Mouse (Mus musculus) neural tube, embryonic 10.5 days (tissue): ENCODE data around the gene Dbnl.

Source experiments
- DNase-seq: peaks from one replicate; pipeline ENCODE4 v3.0.0-alpha.2; 2017; ENCODE audit warnings: low spot score; ENCODE audit errors: extremely low spot score

Dbnl gene

DNA sequence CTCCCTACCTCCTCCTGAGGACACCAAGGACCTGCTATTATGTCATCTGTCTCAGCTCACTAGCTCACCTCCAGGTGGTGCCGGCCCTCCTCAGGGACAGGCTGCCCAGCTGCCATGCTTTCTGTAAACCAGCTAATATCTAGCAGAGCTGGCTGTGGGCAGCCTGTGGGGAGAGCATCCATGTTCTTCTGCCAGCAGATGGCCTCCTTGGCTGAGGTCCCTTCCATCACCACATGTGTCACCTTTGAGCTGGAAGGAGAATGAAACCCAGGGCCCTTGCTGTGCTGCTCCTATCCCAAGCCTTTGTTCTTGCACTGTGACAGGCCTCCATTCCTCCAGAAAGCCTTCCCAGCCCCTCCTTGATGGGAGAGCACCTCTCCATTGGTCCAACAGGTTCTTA, 47.8 kb downstream of the Dbnl start:
- DNase-seq: no peak

DNA sequence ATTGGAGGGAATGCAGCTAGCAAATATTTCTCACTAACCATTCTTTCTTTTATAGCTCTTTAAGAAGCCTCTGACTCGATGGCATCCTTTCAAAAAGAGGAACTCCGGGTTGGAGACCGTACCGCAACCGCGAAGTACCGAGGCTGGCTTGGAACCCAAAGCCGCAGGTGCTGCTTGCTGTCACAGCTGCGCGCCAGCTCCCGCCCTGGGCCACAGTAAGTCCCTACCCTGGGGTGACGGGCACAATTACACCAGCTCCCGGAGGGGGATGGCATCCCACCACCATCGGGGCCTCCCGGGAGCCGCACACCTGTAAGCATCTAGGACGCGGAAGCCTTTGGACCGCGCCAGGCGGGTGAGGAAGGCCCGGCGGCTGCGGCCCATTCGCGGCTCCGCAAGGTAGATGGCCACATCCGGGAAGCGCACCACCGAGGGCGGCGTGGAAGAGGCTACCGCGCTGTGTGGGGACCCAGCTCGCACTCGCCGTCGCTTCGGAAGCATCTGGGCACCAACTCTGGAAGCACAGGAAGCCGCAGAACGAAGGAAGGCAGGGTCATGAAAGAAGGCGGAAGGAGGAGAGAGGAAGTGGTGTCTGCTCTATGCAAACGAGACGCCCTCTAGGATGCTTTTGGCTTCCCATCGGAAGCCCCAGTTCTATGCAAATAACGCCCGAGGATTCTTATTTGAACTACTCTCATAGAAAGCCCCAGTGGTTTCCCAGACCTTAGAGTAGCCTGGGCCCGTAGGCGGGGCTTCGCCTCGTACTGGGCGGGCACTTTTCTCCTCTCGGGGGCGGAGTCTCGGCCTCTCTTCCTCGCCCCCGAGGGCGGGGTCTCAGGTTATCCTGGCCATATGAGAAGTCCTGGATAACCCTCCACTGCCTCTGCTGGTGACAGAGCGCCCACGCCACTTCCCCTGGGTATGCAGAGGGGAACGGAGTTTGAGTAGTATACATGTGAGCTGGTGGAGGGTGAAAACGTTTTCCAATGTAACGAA, 49.3 kb downstream of the Dbnl start, which contains the start of gene Polm:
Polm (minus strand) TSS at position 766 of the 996 bp plus-strand sequence.
- peak; percentile 90 for DNase-seq

DNA sequence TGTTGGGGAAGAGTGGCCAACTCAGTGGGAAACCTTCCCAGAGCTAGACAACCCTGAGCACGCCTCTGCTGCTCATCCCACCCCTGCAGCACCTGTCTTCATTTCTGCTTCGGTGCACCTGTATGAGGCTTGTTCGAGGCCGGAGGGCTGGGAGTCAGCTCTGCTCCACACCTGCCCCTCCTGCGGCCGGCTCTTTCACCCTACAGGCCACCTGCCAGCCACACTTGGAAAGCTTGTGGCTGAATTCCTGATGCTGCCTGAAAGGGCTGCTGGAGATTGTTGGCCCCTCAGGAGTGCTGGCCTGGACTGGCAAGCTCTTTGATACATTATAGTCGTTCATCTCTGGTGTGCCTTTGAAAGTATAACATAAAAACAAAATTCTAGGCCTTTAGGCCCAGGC, 52.1 kb downstream of the Dbnl start:
- DNase-seq: no peak

DNA sequence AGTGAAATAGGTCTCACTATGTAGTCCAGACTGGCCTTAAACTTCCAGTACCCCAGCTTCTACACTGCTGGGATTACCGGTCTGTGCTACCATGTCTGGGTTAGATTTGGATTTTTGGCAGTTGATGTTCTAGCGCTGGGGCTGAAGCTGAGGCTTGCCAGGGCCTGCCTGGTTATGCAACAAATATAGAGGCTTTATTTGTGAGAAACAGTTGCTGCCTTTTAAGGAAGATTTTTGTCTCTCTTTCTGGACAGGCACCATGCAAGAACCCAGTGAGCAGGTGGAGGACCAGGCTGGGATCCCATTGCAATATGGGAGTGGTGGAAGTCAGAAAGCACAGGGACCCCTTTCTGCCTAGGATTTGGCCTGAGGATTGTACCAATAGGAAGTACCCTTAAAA, 53.5 kb downstream of the Dbnl start:
- DNase-seq: no peak

DNA sequence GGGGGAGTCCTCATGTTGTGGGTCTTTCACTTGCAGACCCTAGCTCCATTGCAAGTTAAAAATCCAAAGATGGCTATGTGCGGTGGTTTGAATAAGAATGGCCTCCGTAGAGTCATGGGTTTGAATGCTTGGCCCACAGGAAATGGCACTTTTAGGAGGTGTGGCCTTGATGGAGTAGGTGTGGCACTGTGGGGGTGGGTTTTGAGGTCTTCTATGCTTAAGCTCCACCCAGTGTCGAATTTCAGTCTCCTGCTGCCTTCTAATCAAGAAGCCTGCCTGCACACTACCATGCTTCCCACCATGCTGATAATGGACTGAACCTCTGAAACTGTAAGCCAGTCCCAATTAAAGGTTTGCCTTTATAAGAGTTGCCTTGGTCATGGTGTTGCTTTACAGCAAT, 54.8 kb downstream of the Dbnl start:
- no peak for DNase-seq

DNA sequence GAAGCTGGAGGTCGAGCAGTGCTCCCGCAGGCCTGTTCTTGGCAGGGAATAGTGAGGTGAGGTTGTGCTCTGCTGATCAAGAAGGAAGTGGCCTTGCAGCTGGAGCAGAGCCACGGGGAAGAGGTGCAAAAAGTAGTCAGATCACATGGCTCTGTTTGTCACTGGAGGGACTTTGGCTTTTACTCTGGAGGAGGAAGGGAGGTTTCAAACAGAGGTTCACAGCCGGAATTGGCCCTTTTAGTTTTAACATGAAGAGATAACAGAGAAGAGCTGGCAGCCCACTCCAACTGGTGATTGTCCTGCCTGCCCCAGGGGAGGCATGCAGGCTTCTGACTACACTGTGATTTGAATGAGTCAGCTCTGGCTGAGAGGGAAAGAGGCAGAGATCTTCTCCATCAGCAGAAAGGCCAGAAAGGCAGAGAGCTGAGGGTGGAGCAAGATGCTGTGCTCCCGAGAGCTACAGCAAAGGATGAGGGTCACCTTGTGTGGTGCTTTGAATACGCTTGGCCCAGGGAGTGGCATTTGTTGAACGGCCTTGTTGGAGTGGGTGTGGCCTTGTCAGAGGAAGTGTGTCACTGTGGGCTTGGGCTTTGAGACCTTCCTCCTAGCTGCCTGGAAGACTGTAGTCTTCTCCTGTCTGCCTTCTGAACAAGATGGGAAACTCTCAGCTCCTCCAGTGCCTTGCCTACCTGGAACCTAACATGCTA, 58.5 kb downstream of the Dbnl start:
- no peak for DNase-seq

DNA sequence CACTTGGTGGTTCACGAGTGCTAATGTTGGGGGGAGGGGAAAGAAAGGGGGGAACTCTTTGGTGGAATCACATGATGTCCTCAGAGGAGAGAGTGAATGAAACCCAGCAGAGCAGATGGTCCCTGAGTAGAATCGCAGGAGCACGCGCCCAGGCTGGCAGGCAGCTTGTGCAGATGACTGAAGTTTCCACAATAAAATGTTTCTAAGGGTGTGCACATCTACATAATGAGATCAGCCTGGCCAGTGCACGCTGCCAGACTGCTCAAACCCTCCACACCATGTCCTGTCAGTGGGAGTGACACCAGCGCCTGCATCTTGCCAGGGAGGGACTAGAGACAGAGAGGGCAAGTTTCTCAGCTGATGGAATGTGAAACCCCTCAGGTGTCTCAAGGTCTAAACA, 60.5 kb downstream of the Dbnl start:
- DNase-seq: no peak

DNA sequence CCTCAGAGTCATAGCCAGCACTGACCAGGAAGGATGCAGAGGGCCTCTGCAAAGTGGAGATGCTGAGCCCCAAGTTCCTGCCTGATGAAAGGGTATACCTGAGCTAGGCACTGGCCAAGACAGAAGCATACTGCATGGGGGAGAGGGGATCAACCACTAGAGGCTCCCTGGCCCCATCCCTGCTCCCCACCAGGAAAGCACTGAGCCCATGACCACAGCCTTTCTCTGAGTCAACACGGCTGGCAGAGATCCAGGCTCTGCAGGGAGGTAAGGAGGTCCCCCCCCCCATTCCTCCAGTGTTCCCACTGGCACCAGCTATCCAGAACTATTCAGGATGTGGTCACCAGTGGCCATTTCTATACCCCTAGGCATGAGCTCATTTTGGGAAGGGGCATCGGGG, 61.0 kb downstream of the Dbnl start:
- no peak for DNase-seq

DNA sequence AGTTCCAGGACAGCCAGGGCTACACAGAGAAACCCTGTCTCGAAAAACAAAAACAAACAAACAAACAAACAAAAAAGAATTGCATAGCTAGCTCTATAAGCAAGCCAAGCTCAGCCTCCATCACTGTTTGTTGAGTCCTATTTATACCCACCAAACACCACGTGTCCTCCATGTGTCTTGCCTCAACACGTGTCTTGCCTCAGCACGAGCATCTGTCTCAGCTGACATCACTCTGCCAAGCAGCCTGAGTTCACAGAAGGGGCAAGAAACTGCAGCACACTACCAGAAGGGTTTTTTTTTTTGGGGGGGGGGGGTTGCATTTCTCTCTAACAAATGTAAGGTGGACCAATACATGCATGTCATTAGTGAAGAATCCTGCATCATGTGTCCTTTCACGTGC, 62.2 kb downstream of the Dbnl start:
- DNase-seq: no peak
